Mouse (Mus musculus) lung, postnatal 36 days (tissue): ENCODE data around the gene Mrpl28.
"Not testable (repeated sequence)": the region's sequence is repeated elsewhere in the genome, so short reads cannot be mapped to it uniquely, and the experiment has no call there.

ENCODE experiments used
- DNase-seq: peaks from one replicate; pipeline ENCODE4 v3.0.0; 2022; ENCODE audit warnings: mixed read lengths

The Mrpl28 gene

DNA sequence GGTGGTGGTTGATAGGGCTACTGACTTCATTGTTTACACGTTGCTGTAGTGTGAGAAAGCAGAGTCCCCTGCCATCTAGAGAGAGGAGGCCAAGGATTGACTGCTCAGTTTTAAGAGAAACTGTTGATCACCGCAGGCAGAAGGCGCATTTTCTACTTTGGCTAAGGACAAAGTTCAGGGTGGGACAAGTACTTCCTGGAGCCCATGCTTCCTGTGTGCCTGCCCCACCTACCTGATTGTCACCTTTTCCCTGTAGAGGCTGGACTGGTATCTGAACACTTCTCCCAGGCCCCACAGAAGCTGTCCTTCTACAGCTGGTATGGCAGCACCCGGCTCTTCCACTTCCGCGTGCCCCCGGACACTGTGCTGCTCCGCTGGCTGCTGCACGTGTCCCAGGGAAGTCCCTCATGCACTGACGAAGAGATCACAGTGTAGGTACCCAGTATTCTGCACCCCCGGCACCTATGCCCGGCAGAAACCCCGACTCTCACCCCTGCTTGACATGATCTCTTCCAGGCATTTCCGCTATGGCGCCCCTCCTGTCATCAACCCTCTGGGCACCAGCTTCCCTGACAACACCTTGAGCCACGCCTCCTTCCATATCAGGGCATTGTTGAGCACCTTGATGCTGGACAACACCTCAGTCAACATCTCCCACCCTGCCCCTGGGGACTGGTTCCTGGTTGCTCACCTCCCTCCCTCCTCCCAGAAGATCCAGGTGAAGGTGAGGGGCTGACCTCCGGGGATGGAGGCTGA, 6.6 kb upstream of the Mrpl28 start:
- DNase-seq: no peak

DNA sequence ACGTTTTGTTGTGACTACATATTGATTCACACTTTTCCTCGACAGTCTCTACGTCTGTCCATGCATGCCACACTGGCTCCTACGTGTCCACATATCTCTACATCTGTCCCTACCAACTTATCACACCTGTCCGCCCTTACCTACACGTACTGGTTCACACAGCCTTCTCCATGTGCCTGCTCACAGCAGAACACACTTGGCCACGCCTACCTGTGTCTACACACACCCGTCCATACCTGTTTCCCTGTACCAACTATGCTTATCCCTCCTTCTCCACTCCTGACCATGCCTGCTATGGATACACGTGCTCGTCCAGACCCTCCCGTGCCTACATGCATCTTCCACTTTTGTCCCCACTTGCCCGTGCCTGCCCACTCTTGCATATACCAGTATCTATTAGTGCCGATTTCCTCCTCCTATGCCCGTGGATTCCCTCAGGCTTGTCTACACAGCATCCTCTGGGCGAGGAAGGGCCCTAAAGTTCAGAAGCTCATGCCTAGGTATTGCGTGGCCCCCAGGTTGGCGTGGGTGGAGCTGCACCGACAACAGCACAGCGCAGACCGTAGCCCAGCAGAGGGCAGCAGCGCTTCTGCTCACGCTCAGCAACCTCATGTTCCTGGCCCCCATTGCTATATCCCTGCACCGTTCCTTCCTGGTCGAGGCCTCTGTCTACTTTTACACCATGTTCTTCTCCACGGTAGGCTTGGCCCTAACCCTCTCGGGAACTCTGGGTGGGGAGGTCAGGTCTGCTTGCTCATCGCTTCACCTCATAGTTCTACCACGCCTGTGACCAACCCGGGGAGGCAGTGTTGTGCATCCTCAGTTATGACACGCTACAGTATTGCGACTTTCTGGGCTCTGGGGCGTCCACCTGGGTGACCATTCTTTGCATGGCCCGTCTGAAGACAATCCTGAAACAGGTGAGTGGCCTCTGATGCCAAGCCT, 3.3 kb upstream of the Mrpl28 start:
- DNase-seq: peak; percentile 74

GRCm38 (mm10) chr17:26122431-26123140, 714 bp upstream of the Mrpl28 start:
- no peak for DNase-seq

DNA sequence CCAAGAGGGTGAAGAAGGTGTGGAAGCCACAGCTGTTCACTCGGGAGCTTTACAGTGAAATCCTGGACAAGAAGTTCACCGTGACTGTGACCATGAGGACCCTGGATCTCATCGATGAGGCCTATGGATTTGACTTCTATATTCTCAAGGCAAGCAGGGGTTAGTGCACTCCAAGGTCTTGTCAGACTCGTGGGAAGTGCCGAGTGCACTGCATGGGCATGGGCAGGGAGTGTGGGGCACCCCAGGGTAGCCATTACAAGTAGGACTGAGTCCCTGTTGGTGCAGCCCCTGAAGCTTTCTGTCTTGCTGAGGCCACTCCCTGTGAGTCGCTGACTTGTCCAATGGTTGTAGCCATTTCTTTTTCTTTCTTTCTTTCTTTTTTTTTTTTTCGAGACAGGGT, 1.3 kb downstream of the Mrpl28 start:
- no peak for DNase-seq

DNA sequence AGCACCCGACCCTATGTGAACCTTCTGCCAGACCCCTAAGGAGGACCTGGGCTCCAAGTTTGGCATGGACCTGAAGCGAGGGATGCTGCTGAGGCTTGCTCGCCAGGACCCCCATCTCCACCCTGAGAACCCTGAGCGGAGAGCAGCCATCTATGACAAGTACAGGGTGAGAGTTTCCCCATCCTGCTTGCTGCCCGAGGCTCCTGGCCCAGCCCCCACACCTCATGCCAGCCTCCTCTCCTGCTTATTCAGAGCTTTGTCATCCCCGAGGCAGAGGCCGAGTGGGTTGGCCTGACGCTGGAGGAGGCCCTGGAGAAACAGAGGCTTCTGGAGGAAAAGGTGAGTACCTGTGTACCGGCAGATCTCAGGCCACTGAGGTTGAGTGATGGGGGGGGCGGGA, 1.9 kb downstream of the Mrpl28 start:
- no peak for DNase-seq

- DNase-seq: no peak
Observed at GRCm38 (mm10) chr17:26131062-26131732, 7.9 kb downstream of the Mrpl28 start.

DNA sequence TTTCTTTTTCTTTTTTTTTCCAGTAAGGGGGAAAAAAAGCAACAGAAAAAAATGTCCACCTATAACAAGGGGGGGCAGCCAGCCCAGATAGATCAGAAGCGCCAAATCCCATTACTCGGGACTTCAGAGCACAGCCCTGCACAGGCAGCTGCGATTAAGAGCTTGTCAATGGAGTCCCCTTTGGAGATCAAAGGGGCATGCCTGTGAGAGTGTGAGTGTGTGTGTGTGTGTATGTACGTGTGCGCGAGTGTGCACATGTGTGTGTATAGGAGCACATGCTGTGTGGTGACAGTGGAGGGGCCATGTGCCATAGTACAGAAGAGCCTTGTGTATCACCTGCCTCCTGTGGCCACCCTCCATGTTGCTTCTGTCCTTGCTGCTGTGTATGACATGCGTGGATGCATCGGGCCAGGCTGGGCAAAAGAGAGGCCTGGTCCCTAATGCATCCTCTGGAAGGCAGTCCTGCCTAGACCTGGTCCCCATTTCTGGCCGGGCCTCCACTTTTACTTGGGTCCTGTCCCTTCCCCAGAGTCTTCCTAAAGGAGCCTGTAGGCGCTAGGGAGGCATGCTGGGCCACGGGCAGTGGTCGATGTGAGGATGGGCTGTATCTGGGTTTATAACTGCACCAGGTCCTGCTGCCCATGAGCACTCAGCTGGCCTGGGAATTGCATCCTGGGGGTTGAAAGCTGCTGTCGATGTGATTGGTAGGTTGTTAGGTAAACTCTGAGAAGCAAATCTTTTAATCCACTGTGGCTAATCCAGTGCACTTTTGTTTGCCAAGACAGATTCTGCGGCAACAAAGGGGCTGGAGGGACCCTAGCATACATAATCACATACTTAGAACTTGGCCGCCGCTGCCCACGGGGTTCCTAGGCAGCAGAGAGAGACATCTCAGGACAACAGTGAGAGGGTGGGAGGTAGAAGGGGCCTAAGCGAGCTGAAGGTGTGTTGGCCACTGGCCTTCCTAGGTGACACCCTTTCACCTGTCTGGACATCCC, 8.9 kb downstream of the Mrpl28 start:
- no peak for DNase-seq

DNA sequence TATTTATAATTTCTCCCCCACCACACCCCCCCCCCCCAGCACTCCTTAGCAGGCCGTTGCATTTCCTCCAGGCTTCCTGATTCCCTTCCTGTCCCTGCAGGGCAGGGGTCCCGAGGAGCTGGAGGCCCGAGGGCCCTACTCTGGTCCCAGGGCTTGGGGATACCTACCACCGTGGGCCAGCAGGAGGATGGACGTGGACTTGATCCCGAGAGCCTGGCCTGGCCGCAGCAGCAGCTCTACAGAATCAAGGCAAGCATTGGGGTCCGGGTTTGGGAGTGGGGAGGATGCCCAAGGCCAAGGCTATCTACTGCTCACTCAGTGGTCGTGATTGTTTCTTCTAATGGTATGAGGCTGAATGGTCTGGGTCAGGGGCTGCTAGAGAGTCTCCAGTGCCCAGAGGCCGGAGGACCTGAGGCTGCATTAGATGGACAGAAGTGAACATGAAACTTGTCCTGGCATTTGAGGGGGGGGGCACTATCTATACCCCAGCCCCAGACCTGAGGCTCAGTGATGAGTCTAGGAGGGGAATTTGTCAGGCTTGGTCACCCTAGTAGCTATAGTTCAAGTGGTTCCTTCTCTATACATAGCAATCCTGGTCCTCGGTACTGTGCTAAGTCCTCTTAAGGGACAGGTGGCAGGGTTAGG, 13.9 kb downstream of the Mrpl28 start:
- DNase-seq: no peak

GRCm38 (mm10) chr17:26137751-26138130, 14.4 kb downstream of the Mrpl28 start:
- DNase-seq: no peak

- peak; percentile 98 for DNase-seq
Observed at GRCm38 (mm10) chr17:26138239-26138836, 15.0 kb downstream of the Mrpl28 start, which contains the start of gene Axin1. Gene Axin1, plus strand, starts transcription at chr17:26138688.

GRCm38 (mm10) chr17:26138901-26139381, 15.6 kb downstream of the Mrpl28 start:
- DNase-seq: peak; percentile 47

GRCm38 (mm10) chr17:26142796-26143195, 19.5 kb downstream of the Mrpl28 start:
- no peak for DNase-seq

GRCm38 (mm10) chr17:26143386-26143785, 20.1 kb downstream of the Mrpl28 start:
- DNase-seq: no peak

GRCm38 (mm10) chr17:26149056-26149455, 25.8 kb downstream of the Mrpl28 start:
- DNase-seq: no peak

DNA sequence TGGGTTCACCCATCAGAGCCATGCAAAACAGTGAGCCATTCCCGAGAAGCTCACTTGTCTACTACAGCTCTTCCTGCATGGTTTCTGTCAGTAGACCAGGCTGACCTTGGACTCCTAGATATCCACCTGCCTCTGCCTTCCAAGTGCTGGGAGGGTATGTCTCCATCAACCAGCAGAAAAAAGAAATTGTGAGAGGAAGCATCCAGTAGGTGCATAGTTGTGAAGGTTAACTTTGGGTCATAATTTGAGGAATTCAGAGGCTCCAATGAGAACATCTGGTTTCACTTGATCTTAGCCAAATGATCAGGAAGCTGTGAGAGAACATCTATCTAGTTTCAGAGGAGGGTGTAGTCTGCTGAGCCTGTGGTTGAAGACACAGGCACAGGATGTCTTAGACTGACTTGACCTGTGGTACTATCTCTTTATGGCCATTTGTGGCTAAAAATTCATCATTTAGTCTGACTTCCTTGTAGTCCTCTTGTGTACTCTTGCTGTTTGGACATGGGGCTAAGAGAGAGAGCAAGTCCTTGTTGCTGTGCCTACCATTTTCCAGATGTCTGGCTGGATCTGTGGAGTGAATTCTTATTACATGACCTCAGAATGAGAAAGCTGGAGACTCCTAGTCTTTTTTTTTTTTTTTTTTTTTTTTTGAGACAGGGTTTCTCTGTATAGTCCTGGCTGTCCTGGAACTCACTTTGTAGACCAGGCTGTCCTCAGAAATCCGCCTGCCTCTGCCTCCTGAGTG, 28.8 kb downstream of the Mrpl28 start:
- DNase-seq: no peak

- peak; percentile 17 for DNase-seq
Observed at GRCm38 (mm10) chr17:26162736-26163135, 39.4 kb downstream of the Mrpl28 start.

- peak; percentile 51 for DNase-seq
Observed at GRCm38 (mm10) chr17:26168039-26168438, 44.7 kb downstream of the Mrpl28 start.

DNA sequence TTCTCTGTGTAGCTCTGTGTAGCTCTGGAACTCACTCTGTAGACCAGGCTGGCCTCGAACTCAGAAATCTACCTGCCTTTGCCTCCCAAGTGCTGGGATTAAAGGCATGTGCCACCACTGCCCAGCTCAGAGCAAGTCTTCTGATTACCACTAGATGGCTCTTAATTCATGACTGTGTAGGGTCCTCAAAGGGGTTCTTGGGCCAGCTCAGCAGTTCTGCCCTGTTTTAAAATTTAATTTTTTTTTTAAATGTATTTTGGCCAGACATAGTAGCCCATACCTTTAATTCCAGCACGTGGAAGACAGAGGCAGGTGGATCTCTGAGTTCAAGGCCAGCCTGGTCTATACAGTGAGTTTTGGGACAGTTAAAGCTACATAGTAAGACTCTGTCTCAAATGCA, 51.9 kb downstream of the Mrpl28 start:
- DNase-seq: not testable (repeated sequence)
